Mouse (Mus musculus) T-helper 2 cell (primary cell): ENCODE measurements around the gene Haao.

Experiments used
- in situ Hi-C: fragments of 300-600 bp; cut with MboI, MseI; formaldehyde crosslinking; loops from one replicate; pipeline ENCODE4 v1.15.1; 2025; ENCODE audit warnings: high pct_unique_total_duplicates

Haao gene

DNA sequence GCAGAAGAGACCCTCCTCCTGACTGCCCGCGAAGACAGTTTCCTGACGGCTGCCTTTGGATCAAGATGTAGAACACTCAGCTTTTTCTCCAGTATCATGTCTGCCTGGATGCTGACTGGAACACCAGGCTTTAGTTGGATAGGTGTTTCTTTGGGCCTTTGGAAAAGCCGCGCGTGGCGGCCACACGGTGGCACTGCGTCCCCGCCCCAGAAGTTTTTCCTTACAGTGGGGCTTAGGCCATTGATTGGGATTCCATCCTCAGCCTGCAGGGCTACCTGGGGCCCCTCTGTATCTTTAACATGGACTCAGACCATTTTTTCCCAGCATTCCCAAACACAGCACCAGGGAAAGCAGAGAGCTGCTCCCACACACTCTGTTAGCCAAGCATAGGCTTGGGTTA, 18.8 kb upstream of the Haao start:
- in situ Hi-C loops = loop anchor here (10.0 kb wide), 1 partner anchor 592 kb away; no protein-coding TSS in a partner anchor

DNA sequence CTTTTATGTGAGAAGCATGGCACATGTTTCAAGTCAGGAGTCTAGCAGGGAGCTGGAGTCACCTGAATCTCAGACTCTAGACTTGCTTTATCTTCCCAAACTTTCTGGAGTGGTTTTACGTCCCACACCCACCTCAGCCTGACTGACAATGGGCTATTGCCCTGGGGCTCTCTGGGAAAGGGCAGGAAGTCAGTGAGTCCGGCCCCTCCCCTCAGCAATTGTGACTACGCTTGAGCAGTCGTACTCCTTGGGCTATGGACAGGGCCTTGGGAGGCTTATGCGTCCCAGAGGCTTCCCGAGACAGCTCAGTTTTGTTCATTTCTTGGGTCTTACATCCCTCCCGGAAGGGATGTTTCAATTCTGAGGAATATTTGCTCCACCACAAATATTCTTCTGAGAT, 17.6 kb upstream of the Haao start:
- in situ Hi-C loops = loop anchor here (10.0 kb wide), 1 partner anchor 591 kb away; no protein-coding TSS in a partner anchor

DNA sequence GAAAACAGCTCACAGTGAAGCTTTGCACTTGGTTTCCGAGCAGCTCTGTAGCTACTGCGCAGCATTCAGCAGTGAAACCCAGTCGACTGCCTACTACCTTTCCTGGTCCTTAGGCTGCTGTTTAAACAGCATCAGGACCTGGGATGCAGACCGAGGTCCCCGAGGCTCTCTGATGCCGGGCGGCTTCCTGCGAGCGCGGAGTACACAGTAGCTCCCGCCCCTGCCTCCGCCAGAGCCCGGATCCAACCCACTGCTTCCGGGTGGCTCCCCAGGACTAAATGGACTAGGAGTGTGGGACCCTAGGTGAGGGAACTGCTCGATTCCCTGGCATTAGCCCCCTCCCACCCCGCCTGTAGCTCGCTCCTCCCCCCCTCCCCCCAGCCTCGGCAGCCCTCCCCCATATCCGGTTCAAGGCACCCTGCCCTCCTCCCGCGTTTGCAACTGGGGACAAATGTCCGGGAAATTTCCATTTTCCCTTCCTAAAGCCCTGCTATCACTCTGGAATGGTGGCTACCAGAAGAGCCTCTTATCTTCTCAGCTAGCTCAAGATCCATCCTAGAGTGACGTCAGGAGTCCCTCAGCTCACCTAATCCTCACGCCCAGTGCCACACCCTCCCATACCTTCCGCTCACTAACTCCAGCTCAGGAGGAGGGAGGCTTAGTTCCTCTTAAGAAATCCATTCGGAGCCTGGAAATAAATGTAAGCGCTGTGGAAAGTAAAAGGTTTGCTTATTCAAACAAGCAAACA, 14.5 kb upstream of the Haao start:
- in situ Hi-C loops = loop anchor here (10.0 kb wide), 1 partner anchor 588 kb away; no protein-coding TSS in a partner anchor

DNA sequence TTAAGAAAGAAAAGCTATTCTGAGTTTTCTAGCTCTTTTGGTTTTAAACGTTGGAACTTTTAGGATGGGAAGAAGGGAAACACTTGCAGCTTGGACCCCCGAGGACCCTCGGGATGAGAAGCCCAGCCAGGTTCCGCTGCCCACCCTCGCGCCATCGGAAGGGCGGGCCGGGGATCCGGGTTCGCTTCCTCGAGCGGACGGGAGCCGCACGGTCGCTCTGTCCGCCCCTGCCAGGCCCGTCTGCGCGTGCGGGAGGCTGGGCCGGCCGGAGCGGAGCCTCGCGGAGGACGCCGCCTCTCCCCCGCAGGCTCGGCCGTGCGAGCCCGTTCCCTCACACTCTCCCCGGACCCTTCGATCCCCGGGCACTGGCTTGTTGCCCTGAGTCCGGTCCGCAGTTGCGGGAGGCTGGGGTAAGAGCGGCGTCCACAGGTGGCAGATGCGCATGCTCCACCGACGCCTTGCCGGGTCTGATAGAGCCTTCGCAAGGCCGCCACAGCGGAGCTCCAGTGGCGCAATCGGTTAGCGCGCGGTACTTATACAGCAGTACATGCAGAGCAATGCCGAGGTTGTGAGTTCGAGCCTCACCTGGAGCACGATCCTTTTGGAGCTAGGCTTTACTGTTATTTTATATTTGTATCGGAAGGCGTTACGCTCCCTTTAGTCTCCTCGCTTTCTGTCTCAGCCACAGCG, 13.8 kb upstream of the Haao start:
- in situ Hi-C loops = loop anchor here (10.0 kb wide), 1 partner anchor 587 kb away; no protein-coding TSS in a partner anchor

DNA sequence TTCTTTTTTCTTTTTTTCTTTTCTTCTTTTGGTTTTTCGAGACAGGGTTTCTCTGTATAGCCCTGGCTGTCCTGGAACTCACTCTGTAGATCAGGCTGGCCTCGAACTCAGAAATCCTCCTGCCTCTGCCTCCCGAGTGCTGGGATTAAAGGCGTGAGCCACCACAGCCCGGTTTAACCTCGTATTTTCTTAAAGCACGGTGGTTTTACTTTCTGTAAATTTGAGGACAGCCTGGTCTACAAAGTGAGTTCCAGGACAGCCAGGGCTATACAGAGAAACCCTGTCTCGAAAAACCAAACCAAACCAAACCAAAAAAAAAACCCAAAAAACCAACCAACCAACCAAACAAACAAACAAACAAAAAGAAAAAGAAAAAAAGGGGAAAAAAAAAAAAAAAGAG, 13.2 kb upstream of the Haao start:
- in situ Hi-C loops = loop anchor here (10.0 kb wide), 1 partner anchor 586 kb away; no protein-coding TSS in a partner anchor

DNA sequence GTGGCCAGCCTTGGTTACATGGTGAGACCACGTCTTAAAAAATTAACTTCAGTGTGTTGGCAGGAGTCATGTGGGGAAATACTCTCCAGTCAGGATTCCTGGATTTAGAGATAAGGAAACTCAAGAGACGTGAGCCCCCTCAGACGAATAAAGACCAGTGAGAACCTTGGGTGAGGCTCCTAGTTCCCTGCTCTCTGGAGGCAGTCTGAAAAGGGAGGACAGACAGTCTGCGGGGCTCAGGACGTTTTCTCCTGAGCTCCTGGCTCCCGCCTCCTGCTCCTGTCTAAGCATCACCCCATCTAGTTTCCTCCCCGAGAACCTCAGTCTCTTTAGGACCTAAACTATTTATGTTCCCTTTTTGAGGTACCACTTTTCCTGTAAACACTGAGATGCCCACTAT, 12.5 kb upstream of the Haao start:
- in situ Hi-C loops = loop anchor here (10.0 kb wide), 1 partner anchor 585 kb away; no protein-coding TSS in a partner anchor

DNA sequence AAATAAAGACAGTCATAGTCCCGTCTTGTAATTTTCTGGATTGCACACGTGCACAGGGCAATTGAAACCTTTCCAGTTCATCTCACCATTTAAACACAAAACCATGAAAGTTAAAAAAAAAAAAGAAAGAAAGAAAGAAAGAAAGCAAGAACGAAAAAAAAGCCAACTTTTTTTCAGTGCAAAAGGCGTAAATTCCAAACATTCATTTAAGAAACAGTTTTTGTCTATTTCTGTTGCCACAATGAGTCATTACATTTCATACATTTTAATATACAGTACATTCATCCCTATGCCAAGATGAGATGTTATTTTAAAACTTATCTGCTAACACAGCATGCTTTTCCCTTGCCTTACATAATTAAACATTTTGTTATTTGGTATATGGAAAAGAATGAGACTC, 11.9 kb upstream of the Haao start:
- in situ Hi-C loops = loop anchor here (10.0 kb wide), 3 partner anchors 65 to 585 kb away; no protein-coding TSS in a partner anchor

DNA sequence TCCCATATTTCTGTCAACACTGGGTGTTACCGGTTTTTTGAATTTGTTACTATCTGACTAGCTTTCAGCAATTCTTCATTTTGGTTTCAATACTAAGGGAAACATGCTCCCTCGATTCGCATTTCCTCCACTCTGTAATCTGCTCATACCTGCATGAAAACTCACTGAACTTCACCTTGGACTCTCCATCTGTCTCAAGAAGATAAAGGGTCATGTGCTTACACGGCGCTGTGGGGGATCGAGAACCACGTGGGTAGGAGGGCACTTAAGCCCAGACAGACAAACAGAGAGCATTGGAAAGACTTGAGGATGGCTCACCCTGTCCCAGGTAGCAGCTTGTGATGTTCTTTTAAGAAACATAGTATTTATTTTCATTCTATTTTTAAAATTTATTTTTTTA, 10.7 kb upstream of the Haao start:
- in situ Hi-C loops = loop anchor here (10.0 kb wide), 2 partner anchors 64 to 124 kb away; no protein-coding TSS in a partner anchor

DNA sequence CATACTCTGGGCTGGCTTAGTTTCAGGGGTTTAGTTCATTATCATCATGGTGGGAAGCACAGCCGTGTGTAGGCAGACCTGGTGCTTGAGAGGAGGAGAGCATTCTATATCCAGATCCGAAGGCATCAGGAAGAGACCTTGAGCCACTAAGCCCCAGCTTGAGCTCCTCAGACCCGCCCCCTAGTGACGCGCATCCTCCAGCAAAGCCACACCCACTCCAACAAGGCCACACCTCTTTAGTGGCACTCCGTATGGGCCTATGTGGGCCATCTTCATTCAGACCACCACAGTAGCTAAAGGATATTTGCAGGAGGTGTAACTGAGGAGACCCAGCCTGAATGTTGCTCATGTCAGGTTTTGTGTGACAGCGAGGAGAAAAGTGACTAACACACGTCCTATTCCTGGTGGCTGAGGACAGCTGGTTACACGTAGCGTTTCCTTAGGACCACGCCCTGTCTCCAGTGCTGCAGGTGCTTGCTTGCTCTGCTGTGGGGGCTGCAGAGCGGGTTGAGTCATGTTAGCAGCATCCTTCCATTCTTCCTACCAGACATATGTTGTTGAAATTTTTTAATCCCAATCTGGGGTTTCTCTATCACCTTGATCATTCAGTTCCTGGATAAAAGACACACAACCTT, 6.6 kb upstream of the Haao start:
- in situ Hi-C loops = loop anchor here (10.0 kb wide), 2 partner anchors 60 to 120 kb away; no protein-coding TSS in a partner anchor

DNA sequence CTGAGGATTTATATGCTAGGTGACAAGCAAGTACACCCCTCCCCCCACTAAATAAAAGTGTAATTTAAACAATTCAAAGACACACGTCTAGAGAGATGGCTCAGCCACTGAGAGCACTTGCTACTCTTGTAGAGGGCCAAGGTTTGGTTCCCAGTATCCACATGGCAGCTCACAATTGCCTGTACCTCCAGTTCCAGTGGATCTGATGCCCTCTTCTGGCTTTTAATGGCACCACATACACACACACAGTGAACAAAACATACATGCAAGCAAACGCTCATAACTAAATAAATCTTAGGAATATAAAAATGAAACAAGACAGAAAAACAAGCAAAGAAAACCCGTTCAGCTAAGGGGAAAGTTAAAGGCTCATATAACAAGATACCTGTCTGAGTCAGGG, 6.1 kb upstream of the Haao start:
- in situ Hi-C loops = loop anchor here (10.0 kb wide), 2 partner anchors 59 to 119 kb away; no protein-coding TSS in a partner anchor

DNA sequence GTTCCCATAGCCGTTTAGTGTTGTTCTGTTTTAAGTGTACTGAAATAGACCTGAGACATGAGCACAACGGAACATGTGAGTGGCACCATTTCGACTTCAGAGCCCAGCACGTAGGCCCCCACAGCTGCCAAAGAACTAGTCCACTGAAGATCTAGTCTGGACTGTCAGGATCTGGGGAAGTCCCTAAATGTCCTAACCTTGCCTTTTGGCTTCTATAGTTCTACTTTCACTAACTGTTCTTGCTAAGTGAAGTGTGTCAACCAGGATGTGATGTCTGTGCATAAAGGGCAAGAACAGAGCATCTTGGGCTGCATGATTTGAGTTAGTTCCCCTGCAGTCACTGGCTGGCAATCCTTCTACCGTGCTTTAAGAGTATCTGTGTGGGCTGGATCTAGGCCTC, 3.1 kb upstream of the Haao start:
- in situ Hi-C loops = loop anchor here (10.0 kb wide), 2 partner anchors 56 to 116 kb away; no protein-coding TSS in a partner anchor

DNA sequence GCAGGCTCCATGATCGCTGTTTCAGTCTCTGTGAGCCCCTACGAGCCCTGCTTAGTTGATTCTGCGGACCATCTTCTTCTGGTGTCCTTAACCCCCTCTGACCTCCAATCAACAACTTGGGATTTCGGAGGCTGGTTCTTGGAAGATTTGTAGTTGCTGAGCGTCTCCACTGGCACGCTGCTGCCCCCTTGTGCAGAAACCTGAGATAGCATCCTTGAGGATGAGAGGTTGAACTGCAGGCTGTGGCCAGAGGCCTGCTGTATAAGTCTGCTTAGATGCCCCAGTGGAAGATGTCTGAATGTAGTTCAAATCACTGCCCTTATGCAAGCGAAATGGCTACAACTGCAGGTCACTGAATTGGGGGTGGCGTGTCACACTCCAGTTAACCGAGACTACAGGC, 2.7 kb upstream of the Haao start:
- in situ Hi-C loops = loop anchor here (10.0 kb wide), 2 partner anchors 56 to 116 kb away; no protein-coding TSS in a partner anchor

DNA sequence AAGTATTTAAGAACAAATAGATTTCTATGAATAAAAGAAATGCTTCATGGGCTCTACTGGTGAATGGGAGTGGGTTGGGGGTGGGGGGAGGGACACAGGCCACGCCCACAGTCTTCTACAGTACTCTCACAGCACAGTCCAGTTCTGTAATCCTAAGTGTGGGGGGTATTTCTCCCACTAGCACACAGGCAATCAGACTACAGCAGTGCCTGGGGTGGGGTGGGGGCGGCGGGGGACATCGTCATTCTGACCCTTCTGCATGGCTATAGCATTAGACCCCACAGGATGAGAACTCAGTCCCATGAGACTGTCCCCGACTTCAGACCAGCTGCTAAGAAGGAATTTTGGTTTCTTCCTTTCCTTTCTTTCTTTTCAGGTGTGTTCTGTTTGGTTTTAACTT, 2.0 kb upstream of the Haao start:
- in situ Hi-C loops = loop anchor here (5.0 to 10.0 kb wide), 3 partner anchors 55 to 202 kb away; no protein-coding TSS in a partner anchor

DNA sequence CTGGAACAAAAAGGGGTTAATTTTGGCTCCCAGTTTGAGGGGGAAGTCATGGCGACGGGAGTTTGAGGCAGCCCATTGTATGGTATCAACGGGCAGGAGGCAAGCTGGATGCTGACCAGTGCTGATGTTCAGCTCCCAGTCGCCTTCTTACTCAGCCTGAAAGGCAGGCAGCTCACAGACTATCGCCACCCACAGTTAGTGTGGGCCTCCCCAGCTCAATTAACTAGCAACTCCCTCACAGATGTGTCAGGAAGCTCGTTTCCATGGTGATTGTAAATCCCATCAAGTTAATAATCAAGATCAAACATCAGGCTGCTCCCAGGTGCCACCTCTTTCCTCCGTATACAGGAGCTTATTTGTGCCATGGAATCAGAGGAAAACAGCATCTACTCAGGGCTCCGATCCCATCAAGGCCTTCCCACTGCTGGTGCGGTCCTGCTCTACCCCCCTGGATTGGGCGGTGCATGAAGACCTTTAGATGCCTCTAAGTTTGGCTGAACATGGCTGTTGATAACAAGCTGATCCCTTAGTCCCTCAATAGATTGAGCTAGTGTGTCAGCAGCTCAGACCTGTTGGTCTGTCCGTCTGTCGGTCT, 1.4 kb upstream of the Haao start:
- in situ Hi-C loops = loop anchor here (5.0 kb wide), 1 partner anchor 202 kb away; no protein-coding TSS in a partner anchor

DNA sequence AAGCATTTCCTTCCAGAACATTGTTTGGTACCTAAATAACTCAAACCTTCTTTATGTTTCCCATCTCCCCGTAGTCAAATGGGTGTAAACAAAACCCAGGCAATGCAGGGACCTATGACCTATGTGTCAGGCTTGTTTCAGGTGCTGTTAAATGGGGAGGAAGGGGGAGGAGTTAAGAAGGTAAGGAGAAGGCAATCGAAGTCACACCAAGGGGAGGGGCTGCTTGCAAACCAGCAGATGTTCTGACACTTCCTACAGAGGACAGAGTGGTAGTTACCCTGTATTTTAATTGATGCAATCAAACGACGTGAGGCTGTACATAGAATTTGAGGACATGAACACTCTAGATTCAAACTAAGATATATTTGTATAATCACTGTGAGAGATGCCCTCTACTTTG, 719 bp upstream of the Haao start:
- in situ Hi-C loops = loop anchor here (5.0 kb wide), 1 partner anchor 201 kb away; no protein-coding TSS in a partner anchor

DNA sequence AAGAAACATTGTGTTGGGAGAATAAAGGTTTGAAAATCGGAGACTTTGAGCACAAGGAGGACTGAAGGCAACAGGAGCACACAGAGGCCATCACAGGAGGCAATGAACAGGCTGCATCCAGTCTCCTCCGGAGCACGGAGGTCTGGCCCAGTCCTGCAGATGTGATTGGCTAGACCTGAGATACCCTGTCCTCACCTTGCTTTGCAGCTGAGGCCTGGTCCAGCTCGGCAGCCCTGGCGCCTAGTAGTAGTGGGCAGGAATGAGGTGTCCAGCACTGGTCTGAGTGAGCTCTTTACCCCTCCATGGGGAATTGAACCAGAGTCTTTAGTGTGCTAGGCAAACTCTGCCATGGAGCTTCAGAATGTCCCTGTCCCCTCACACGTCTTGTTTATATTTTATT, 663 bp downstream of the Haao start:
- in situ Hi-C loops = loop anchor here (5.0 kb wide), 1 partner anchor 200 kb away; no protein-coding TSS in a partner anchor

DNA sequence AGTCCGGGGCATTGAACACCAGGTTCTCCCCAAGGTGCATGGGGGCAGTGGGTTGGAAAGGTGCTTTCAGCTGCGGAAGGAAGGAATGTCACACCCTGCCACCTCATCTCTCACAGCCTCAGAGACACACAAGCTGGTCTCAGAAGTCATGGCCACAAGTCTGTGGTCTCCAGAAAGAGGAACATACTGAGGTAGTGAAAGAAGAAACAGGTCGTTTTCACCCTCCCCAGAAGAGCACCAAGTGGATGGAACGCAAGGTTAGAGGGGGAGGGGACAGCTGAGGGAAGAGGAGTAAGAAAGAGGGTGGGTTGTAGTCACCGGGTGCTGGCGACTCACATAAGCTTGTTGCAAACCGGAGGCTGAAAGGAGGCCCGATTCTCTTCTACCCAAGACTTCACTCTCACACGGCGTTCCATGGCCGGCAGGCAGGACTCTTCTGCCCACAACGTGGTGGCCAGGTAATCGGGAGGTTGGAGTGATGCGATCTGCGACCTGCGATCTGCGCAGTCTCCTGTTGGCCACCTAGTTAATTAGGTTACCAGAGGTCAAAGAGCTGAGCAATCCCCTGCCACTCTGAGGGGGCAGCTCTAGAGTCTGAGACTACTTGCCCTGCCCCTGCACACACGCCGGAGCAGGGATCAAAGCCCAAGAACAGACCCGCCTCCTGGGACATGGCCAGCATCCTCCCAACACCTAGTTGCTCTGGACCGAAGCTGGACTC, 1.3 kb downstream of the Haao start:
- in situ Hi-C loops = loop anchor here (5.0 kb wide), 1 partner anchor 199 kb away; no protein-coding TSS in a partner anchor

DNA sequence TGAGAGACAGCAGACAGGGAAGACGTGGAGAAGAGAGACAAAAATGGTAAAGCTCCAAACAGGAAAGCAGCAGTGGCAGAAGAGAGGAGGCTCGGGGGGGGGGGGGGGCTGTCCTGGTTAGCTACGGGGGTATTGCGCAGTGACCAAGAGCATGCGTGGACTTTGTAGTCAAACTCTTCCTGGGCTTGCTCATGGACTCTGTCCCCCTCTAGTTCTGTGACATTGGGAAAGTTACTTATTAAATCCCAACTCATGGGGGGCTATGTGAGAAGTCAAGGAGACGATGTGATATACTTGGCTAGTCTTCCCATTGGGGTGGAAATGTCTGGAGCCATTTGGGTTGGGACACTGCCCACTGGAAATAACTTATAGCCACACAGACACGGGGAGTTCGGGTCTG, 2.2 kb downstream of the Haao start:
- in situ Hi-C loops = loop anchor here (5.0 kb wide), 1 partner anchor 198 kb away; no protein-coding TSS in a partner anchor

DNA sequence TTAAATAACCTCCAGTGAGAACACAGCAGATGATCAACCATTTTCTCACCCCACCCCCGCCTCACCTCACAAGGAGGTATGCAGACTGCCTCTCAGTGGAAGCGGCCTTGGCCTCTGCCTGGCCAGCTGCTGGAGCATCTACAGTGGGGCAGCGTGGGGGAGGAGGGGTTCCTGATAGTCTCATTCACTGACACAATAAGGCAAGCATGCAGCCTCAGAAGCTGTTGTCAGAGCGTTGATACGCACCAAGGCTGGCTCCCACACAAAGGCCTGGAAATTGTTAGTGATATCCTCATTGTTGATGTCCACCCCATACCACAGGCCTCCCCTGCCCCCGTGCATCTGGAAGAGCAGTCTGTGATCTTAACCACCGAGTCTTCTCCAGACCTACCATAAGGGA, 4.0 kb downstream of the Haao start:
- in situ Hi-C loops = no loop called here

DNA sequence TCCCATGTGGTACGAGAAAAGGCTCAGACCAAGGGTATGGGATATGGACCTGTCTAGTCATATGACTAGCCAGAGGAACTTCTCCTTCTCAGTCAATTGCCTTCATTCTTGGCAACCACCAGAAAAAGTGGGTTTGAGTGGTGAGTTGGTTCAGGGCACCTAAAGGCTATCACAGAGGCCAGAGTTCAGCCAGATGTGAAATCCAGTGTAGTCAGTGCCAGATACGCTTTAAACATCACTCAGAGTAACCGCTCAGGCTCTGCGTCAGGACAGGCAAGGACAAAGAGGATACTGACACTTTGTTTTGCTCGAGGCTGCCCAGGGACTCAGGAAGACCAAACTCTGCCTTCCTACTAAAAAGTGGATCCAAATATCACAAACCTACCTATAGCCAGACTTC, 6.8 kb downstream of the Haao start:
- in situ Hi-C loops = no loop called here
